Mouse (Mus musculus): ENCODE measurements around the gene Lpcat2.

- TF ChIP-seq POLR2A (IDR thresholded peaks at IDR 0.05; ENCODE audit: borderline replicate concordance, insufficient read depth, low read length) (no peak), CTCF (IDR thresholded peaks at IDR 0.05; ENCODE audit: borderline replicate concordance, insufficient read depth, low read depth, low read length) (no peak)
Observed at GRCm38 (mm10) chr8:92964556-92964955, 109.4 kb downstream of the Lpcat2 start.

Measured in cerebellum, adult 2 months (tissue).